Mouse (Mus musculus): ENCODE data around the gene Sppl2b.

DNA sequence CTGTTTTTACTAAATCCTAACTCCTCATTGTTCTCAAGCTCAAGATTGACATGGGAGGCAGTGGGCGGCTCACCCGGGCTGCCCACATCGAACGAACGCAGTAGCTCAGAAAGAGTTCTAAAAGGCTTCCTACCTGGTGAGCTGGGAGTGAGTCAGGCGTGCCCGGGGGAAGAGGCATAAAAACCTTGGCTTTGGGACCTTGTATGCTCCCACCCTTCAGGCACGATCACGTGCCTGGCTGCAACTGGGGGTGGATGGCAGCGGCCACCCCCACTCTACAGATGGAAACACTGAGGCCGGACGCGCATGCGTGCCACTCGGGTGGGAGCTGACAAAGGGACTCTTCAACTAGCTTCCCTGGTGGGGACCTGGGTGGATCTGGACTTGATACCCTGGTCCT lies 12.7 kb upstream of the Sppl2b start:
- TF ChIP-seq CTCF (IDR thresholded peaks at IDR 0.05; ENCODE audit: low read depth, low read length), result no peak
- TF ChIP-seq POLR2A (IDR thresholded peaks at IDR 0.05; ENCODE audit: extremely low read depth, insufficient read depth, low read length), result no peak
